Mouse (Mus musculus): ENCODE results near the gene Slc27a1. TPM values are rescaled to one million over a fixed set of nuclear protein-coding genes. Genes with fewer than 3 reads are reported as not detected.

The Slc27a1 gene
- polyA plus RNA-seq, 1 experiment from 2014 or later = 2.5 TPM

GRCm38 (mm10) chr8:71569366-71570290, 946 bp downstream of the Slc27a1 start:
- Histone ChIP-seq H3K27ac (no peak overlapping the region), H3K4me2 (peak overlapping the region; percentile 81), H3K36me3 (no peaks in the 10 kb centered on the region), H3K9ac (0 out of 2 replicates have a peak overlapping the region, but pooled peaks have one; percentile 47), H3K9me3 (replicated peaks) (no peaks in the 10 kb centered on the region), H3K4me1 (replicated peaks) (peaks cover 26% of the 10 kb centered on the region), H3K4me3 (replicated peaks) (peak overlapping the region; percentile 59), H3K27me3 (peaks cover 45% of the 10 kb centered on the region)
- ATAC-seq (ENCODE audit: low read depth) = peak; percentile 64
- DNase-seq = peak; percentile 60
- 1% methylated on average over 51 of the region's 51 CpGs for WGBS (ENCODE audit: insufficient replicate concordance)

DNA sequence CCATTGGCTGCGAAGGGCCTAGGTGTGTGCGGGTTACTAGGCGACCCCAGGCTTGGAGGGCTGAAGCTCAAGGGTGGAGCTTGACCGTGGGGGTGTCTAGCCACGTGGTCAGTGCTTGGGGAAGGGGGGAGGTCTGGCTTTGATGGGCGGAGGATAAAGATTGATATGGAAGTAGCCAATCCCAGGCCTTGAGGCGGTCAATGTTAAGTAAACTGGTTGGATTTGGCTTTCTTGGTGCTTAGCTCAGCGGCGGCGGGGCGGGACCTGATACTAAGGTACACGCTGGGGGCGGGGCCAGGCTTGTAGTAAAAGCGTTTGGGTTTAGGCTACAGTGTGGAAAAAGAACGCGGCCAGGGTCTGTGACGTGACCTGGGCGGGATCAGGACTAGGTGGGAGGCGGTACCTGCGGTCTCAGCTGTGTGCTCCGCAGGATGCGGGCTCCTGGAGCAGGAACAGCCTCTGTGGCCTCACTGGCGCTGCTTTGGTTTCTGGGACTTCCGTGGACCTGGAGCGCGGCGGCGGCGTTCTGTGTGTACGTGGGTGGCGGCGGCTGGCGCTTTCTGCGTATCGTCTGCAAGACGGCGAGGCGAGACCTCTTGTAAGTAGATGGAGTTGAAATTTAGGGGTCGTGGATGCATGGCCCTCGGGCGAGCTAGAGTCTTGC, 1.7 kb downstream of the Slc27a1 start:
- WGBS (ENCODE audit: insufficient replicate concordance) = 1% methylated on average over 41 of the region's 41 CpGs
- Histone ChIP-seq H3K4me2 (peak overlapping the region; percentile 81), H3K9ac (peak overlapping the region; percentile 59), H3K27ac (no peak overlapping the region), H3K36me3 (no peaks in the 10 kb centered on the region), H3K9me3 (replicated peaks) (no peaks in the 10 kb centered on the region), H3K27me3 (peaks cover 45% of the 10 kb centered on the region), H3K4me3 (replicated peaks) (peak overlapping the region; percentile 59), H3K4me1 (replicated peaks) (peaks cover 26% of the 10 kb centered on the region)
- peak; percentile 72 for DNase-seq
- ATAC-seq (ENCODE audit: low read depth) = peak; percentile 70

GRCm38 (mm10) chr8:71572077-71572476, 3.4 kb downstream of the Slc27a1 start:
- no peaks in the 10 kb centered on the region for H3K36me3 ChIP-seq
- DNase-seq (no peak), ATAC-seq (ENCODE audit: low read depth) (no peak)
- H3K27ac ChIP-seq = no peak overlapping the region
- H3K4me1 ChIP-seq (replicated peaks) = peaks cover 26% of the 10 kb centered on the region
- H3K4me3 ChIP-seq (replicated peaks) = no peak overlapping the region
- H3K9me3 ChIP-seq (replicated peaks) = no peaks in the 10 kb centered on the region
- no peak overlapping the region for H3K4me2 ChIP-seq
- peaks cover 42% of the 10 kb centered on the region for H3K27me3 ChIP-seq
- 77% methylated on average over 2 of the region's 2 CpGs for WGBS (ENCODE audit: insufficient replicate concordance)
- H3K9ac ChIP-seq = no peak overlapping the region

DNA sequence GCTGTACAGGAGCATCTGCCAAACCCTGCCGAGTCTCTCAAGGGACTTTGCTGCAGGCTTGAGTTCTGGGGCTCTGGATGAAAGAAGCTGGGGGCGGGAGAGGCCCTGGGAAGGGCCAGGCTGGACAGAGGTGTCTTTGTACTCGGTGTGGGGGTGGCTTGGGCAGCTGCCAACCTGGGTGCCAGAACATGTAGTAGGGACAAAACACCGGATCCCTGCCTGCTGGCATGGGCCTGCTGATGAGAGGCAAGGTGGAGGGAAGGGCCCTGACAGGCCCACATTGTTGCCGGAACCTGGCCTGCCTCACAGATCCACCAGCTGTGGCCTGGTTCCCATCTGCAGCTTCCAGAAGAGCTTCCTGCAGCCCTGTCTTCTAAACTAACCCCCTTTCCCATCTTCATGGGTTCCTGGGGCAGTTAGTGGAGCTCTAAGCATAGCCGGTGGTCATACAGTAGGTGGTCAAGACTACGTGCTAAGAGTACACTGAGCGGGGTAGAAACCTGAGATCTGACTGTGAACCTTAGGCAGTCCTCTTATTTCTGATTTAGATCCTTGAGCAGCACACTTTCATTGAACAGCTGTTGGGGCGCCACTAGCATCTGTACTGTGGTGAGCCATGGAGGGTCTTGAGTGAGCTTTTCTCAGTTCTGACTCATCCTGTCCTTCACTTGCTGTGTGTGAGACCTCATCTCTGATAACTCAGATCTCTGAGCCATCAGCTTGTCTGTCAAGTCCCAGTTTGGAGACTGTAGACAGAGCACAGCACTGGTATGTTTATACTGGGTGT, 4.4 kb downstream of the Slc27a1 start:
- H3K9ac ChIP-seq = no peak overlapping the region
- no peak for ATAC-seq (ENCODE audit: low read depth)

GRCm38 (mm10) chr8:71574426-71574825, 5.7 kb downstream of the Slc27a1 start:
- H3K4me2 ChIP-seq = no peak overlapping the region
- no peak overlapping the region for H3K4me3 ChIP-seq (replicated peaks)
- H3K4me1 ChIP-seq (replicated peaks) = peaks cover 18% of the 10 kb centered on the region
- no peaks in the 10 kb centered on the region for H3K36me3 ChIP-seq
- no peak overlapping the region for H3K9ac ChIP-seq
- WGBS (ENCODE audit: insufficient replicate concordance) = 65% methylated on average over 7 of the region's 7 CpGs
- H3K27me3 ChIP-seq = peaks cover 23% of the 10 kb centered on the region
- ATAC-seq (ENCODE audit: low read depth) (no peak), DNase-seq (no peak)
- H3K27ac ChIP-seq = no peak overlapping the region
- no peaks in the 10 kb centered on the region for H3K9me3 ChIP-seq (replicated peaks)

More for the DNA sequence above, 4.4 kb downstream of the Slc27a1 start:
- Histone ChIP-seq H3K4me3 (replicated peaks) (no peak overlapping the region), H3K4me2 (no peak overlapping the region), H3K36me3 (no peaks in the 10 kb centered on the region), H3K9me3 (replicated peaks) (no peaks in the 10 kb centered on the region), H3K27me3 (peaks cover 37% of the 10 kb centered on the region), H3K4me1 (replicated peaks) (peaks cover 26% of the 10 kb centered on the region), H3K27ac (no peak overlapping the region)
- no peak for DNase-seq
- WGBS (ENCODE audit: insufficient replicate concordance) = 72% methylated on average over 9 of the region's 9 CpGs

DNA sequence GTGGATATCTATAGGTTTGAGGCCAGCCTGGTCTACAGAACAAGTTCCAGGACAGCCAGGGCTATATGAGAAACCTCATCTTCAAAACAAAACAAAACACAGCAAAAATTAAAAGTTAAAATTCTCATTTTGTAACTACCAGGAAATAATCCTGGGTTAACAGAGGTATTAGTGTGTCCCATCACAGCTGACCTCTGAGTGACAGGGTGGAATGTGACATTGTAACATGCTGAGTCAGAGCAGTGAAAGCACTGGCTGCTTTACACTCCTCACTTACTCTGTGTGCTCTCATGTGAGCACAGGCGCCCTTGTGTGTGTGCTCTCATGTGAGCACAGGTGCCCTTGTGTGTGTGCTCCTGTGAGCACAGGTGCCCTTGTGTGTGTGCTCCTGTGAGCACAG, 6.3 kb downstream of the Slc27a1 start:
- H3K9ac ChIP-seq = no peak overlapping the region
- DNase-seq (no peak), ATAC-seq (ENCODE audit: low read depth) (no peak)
- H3K4me1 ChIP-seq (replicated peaks) = peaks cover 12% of the 10 kb centered on the region
- H3K9me3 ChIP-seq (replicated peaks) = no peaks in the 10 kb centered on the region
- H3K27ac ChIP-seq = no peak overlapping the region
- H3K27me3 ChIP-seq = peaks cover 17% of the 10 kb centered on the region
- 55% methylated on average over 1 of the region's 1 CpGs for WGBS (ENCODE audit: insufficient replicate concordance)
- no peak overlapping the region for H3K4me2 ChIP-seq
- H3K4me3 ChIP-seq (replicated peaks) = no peak overlapping the region
- H3K36me3 ChIP-seq = no peaks in the 10 kb centered on the region

DNA sequence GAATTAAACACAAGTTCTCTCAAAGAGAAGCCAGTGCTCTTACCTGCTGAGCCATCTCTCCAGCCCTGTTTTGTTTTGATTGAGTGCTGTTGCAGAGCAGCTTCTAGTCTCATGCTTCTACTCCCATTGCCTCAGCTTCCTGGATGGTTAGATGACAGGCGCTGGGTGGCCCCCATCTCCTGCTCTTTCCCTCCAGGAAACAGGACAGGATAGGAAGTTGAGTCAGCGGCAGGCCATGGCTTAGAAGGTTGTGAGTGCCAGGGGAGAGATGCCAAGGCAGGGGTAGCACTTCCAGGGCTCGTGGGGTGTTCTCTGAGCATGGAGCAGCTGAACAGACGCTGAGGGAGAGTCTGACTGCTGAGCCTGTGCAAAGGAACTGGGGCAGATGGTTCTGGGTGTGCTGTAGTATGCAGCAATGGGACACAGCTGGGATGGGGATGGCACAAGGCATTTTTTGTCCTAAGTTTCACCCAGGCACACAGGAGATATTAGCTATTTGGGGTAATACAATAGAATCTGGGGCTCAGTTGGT, 9.2 kb downstream of the Slc27a1 start:
- H3K9me3 ChIP-seq (replicated peaks) = no peaks in the 10 kb centered on the region
- H3K4me1 ChIP-seq (replicated peaks) = 0 out of 2 replicates have a peak, but pooled peaks cover 5% of the 10 kb centered on the region
- no peak overlapping the region for H3K4me3 ChIP-seq (replicated peaks)
- no peak for DNase-seq
- no peaks in the 10 kb centered on the region for H3K36me3 ChIP-seq
- 37% methylated on average over 4 of the region's 4 CpGs for WGBS (ENCODE audit: insufficient replicate concordance)
- H3K9ac ChIP-seq = no peak overlapping the region
- no peak overlapping the region for H3K27ac ChIP-seq
- ATAC-seq (ENCODE audit: low read depth) = no peak
- no peak overlapping the region for H3K4me2 ChIP-seq
- H3K27me3 ChIP-seq = no peaks in the 10 kb centered on the region

GRCm38 (mm10) chr8:71579009-71579408, 10.3 kb downstream of the Slc27a1 start:
- 47% methylated on average over 1 of the region's 1 CpGs for WGBS (ENCODE audit: insufficient replicate concordance)
- Histone ChIP-seq H3K27ac (no peak overlapping the region), H3K9me3 (replicated peaks) (no peaks in the 10 kb centered on the region), H3K4me2 (no peak overlapping the region), H3K9ac (no peak overlapping the region), H3K4me3 (replicated peaks) (no peak overlapping the region), H3K36me3 (no peaks in the 10 kb centered on the region), H3K4me1 (replicated peaks) (0 out of 2 replicates have a peak, but pooled peaks cover 5% of the 10 kb centered on the region), H3K27me3 (no peaks in the 10 kb centered on the region)
- no peak for ATAC-seq (ENCODE audit: low read depth)
- DNase-seq = no peak

DNA sequence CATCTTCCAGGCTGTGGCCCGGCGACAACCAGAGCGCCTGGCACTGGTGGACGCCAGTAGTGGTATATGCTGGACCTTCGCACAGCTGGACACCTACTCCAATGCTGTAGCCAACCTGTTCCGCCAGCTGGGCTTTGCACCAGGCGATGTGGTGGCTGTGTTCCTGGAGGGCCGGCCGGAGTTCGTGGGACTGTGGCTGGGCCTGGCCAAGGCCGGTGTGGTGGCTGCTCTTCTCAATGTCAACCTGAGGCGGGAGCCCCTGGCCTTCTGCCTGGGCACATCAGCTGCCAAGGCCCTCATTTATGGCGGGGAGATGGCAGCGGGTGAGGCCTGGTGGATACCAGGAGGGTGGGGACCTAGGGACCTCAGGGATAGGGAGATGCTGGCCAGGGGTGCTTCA, 10.8 kb downstream of the Slc27a1 start:
- Histone ChIP-seq H3K9ac (no peak overlapping the region), H3K27me3 (no peaks in the 10 kb centered on the region), H3K9me3 (replicated peaks) (no peaks in the 10 kb centered on the region), H3K4me1 (replicated peaks) (0 out of 2 replicates have a peak, but pooled peaks cover 5% of the 10 kb centered on the region), H3K4me3 (replicated peaks) (no peak overlapping the region), H3K27ac (no peak overlapping the region), H3K36me3 (no peaks in the 10 kb centered on the region), H3K4me2 (no peak overlapping the region)
- WGBS (ENCODE audit: insufficient replicate concordance) = 87% methylated on average over 14 of the region's 14 CpGs
- ATAC-seq (ENCODE audit: low read depth) (no peak), DNase-seq (no peak)

GRCm38 (mm10) chr8:71580201-71580600, 11.5 kb downstream of the Slc27a1 start:
- ATAC-seq (ENCODE audit: low read depth) = no peak

DNA sequence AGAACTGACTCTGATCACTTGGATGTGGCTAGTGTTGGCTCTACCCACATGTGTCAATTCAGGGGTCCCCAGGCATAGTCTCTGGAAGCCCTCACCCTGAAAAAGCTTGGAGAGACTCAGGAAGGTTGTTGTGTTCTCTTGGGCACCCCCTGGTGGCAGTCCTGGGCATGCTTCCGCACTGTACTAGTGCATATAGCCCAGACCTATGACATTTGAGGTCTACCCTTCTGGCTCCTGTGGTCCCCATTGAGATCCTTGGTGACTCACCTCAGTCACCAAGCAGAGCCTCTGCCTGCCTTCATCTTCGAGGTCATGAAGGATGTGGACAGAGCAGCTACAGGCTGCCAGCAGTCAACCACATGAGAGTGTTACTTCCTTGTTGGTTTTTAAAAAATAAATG, 18.2 kb downstream of the Slc27a1 start:
- no peak overlapping the region for H3K9ac ChIP-seq
- H3K9me3 ChIP-seq (replicated peaks) = no peaks in the 10 kb centered on the region
- ATAC-seq (ENCODE audit: low read depth) (no peak), DNase-seq (no peak)
- peaks cover 16% of the 10 kb centered on the region for H3K4me1 ChIP-seq (replicated peaks)
- no peaks in the 10 kb centered on the region for H3K27me3 ChIP-seq
- no peak overlapping the region for H3K4me3 ChIP-seq (replicated peaks)
- 50% methylated on average over 2 of the region's 2 CpGs for WGBS (ENCODE audit: insufficient replicate concordance)
- H3K36me3 ChIP-seq = no peaks in the 10 kb centered on the region
- no peak overlapping the region for H3K4me2 ChIP-seq
- no peak overlapping the region for H3K27ac ChIP-seq

More at GRCm38 (mm10) chr8:71580201-71580600, 11.5 kb downstream of the Slc27a1 start:
- Histone ChIP-seq H3K27me3 (no peaks in the 10 kb centered on the region), H3K36me3 (no peaks in the 10 kb centered on the region), H3K9me3 (replicated peaks) (no peaks in the 10 kb centered on the region), H3K4me3 (replicated peaks) (no peak overlapping the region), H3K4me2 (no peak overlapping the region), H3K27ac (no peak overlapping the region), H3K4me1 (replicated peaks) (0 out of 2 replicates have a peak, but pooled peaks cover 5% of the 10 kb centered on the region), H3K9ac (no peak overlapping the region)
- DNase-seq = no peak
- WGBS (ENCODE audit: insufficient replicate concordance) = 65% methylated on average over 9 of the region's 9 CpGs
